Mouse (Mus musculus) MEL (cell line): ENCODE data around the gene Enox1. TPM values are rescaled to one million over a fixed set of nuclear protein-coding genes. Genes with fewer than 3 reads are reported as not detected.

Experiments used
- DNase-seq: peaks from one replicate; pipeline ENCODE4 v3.0.0; 2011; ENCODE audit warnings: low read depth, low spot score
- H3K27ac ChIP-seq: 2 replicates; pipeline ENCODE4 v1.5.1; 2012; ENCODE audit warnings: low read depth, mild to moderate bottlenecking, control low read depth, low read length, moderate library complexity; ENCODE audit not compliant: control insufficient read depth
- H3K27me3 ChIP-seq, 2 experiments: fragments of 150-350 bp in 1 of 2; sonication (generic) in 1 of 2; 2 replicates each; pipeline ENCODE4 v1.6.1; 2012; ENCODE audit warnings: low read length in 2 of 2, mild to moderate bottlenecking in 2 of 2, improper control_type of control experiment in 1 of 2, moderate library complexity in 1 of 2; ENCODE audit not compliant: insufficient read depth in 2 of 2, control insufficient read depth in 1 of 2
- H3K36me3 ChIP-seq, 2 experiments: 2 replicates each; pipeline ENCODE4 v1.6.1; 2012 to 2014; ENCODE audit warnings: low read length in 2 of 2, improper control_type of control experiment in 1 of 2, inconsistent platforms in 1 of 2, mild to moderate bottlenecking in 1 of 2; ENCODE audit not compliant: insufficient read depth in 2 of 2, control insufficient read depth in 1 of 2
- H3K4me1 ChIP-seq, 2 experiments: fragments of 150-350 bp in 1 of 2; sonication (generic) in 1 of 2; 2 replicates each; pipeline ENCODE4 v1.6.1; 2012; ENCODE audit warnings: low read length in 2 of 2, improper control_type of control experiment in 1 of 2, mild to moderate bottlenecking in 1 of 2; ENCODE audit not compliant: insufficient read depth in 2 of 2, control insufficient read depth in 1 of 2
- H3K4me3 ChIP-seq, 2 experiments: fragments of 150-350 bp in 1 of 2; sonication (generic) in 1 of 2; 2 replicates each; pipeline ENCODE4 v1.5.1; 2012; ENCODE audit warnings: low read depth in 2 of 2, low read length in 2 of 2, mild to moderate bottlenecking in 2 of 2, moderate library complexity in 2 of 2, control low read depth in 1 of 2, improper control_type of control experiment in 1 of 2; ENCODE audit not compliant: control insufficient read depth in 1 of 2, insufficient read depth in 1 of 2
- H3K79me2 ChIP-seq: 2 replicates; pipeline ENCODE4 v1.6.1; 2012; ENCODE audit warnings: mild to moderate bottlenecking, low read length, moderate library complexity; ENCODE audit not compliant: control insufficient read depth, poor library complexity, insufficient read depth
- H3K9ac ChIP-seq: 2 replicates; pipeline ENCODE4 v1.6.1; 2012; ENCODE audit warnings: low read depth, mild to moderate bottlenecking, control low read depth, low read length, moderate library complexity; ENCODE audit not compliant: control insufficient read depth, poor library complexity, severe bottlenecking
- H3K9me3 ChIP-seq: fragments of 150-350 bp; sonication (generic); replicated peaks from 2 replicates; pipeline ENCODE4 v1.6.1; 2012; ENCODE audit warnings: mild to moderate bottlenecking, low read length, improper control_type of control experiment, moderate library complexity; ENCODE audit not compliant: insufficient read depth
- BHLHE40 ChIP-seq: IDR thresholded peaks from 2 replicates; pipeline ENCODE4 v1.6.1; 2012; ENCODE audit warnings: low read depth, mild to moderate bottlenecking, inconsistent platforms, low read length, improper control_type of control experiment, borderline replicate concordance
- CHD1 ChIP-seq: IDR thresholded peaks from 2 replicates; pipeline ENCODE4 v1.6.1; 2012; ENCODE audit warnings: low read depth, mild to moderate bottlenecking, inconsistent platforms, low read length, improper control_type of control experiment
- EP300 ChIP-seq, 2 experiments: IDR thresholded peaks; 2 replicates each; pipeline ENCODE4 v1.6.1; 2011; ENCODE audit warnings: improper control_type of control experiment in 2 of 2, low read length in 2 of 2, low read depth in 1 of 2, mild to moderate bottlenecking in 1 of 2
- ETS1 ChIP-seq: IDR thresholded peaks from 2 replicates; pipeline ENCODE4 v1.6.1; 2012; ENCODE audit warnings: low read depth, mild to moderate bottlenecking, inconsistent platforms, low read length, improper control_type of control experiment, moderate library complexity
- GABPA ChIP-seq: IDR thresholded peaks from 2 replicates; pipeline ENCODE4 v1.6.1; 2012; ENCODE audit warnings: low read depth, mild to moderate bottlenecking, inconsistent platforms, low read length, improper control_type of control experiment, moderate library complexity
- GATA1 ChIP-seq: IDR thresholded peaks from 2 replicates; pipeline ENCODE4 v1.6.1; 2011; ENCODE audit warnings: low read depth, low read length, improper control_type of control experiment
- KAT2A ChIP-seq: conservative IDR thresholded peaks from 2 replicates; pipeline ENCODE4 v1.6.1; 2012; ENCODE audit warnings: low read depth, low read length, improper control_type of control experiment, inconsistent platforms
- MAFK ChIP-seq: IDR thresholded peaks from 2 replicates; pipeline ENCODE4 v1.6.1; 2011; ENCODE audit warnings: low read depth, mild to moderate bottlenecking, low read length, improper control_type of control experiment, borderline replicate concordance
- MAX ChIP-seq: IDR thresholded peaks from 2 replicates; pipeline ENCODE4 v1.6.1; 2011; ENCODE audit warnings: low read length, improper control_type of control experiment
- MEF2A ChIP-seq: IDR thresholded peaks from 2 replicates; pipeline ENCODE4 v1.6.1; 2014; ENCODE audit warnings: low read depth, mild to moderate bottlenecking, inconsistent platforms, low read length, improper control_type of control experiment; ENCODE audit not compliant: poor library complexity, insufficient replicate concordance, severe bottlenecking; ENCODE audit errors: extremely low read depth
- MXI1 ChIP-seq: IDR thresholded peaks from 2 replicates; pipeline ENCODE4 v1.6.1; 2011; ENCODE audit warnings: mild to moderate bottlenecking, low read depth, low read length, improper control_type of control experiment
- MYC ChIP-seq: IDR thresholded peaks from 2 replicates; pipeline ENCODE4 v1.6.1; 2011; ENCODE audit warnings: low read depth, mild to moderate bottlenecking, low read length, improper control_type of control experiment, moderate library complexity
- NELFE ChIP-seq: IDR thresholded peaks from 2 replicates; pipeline ENCODE4 v1.6.1; 2011; ENCODE audit warnings: low read depth, low read length, improper control_type of control experiment
- NRF1 ChIP-seq: IDR thresholded peaks from 2 replicates; pipeline ENCODE4 v1.6.1; 2014; ENCODE audit warnings: low read depth, mild to moderate bottlenecking, inconsistent platforms, low read length, improper control_type of control experiment, moderate library complexity; ENCODE audit not compliant: poor library complexity, insufficient read depth, severe bottlenecking
- RAD21 ChIP-seq: IDR thresholded peaks from 2 replicates; pipeline ENCODE4 v1.6.1; 2011; ENCODE audit warnings: mild to moderate bottlenecking, low read depth, low read length, improper control_type of control experiment
- RCOR1 ChIP-seq: IDR thresholded peaks from 2 replicates; pipeline ENCODE4 v1.6.1; 2012; ENCODE audit warnings: low read depth, mild to moderate bottlenecking, inconsistent platforms, low read length, improper control_type of control experiment
- SIN3A ChIP-seq: IDR thresholded peaks from 2 replicates; pipeline ENCODE4 v1.6.1; 2012; ENCODE audit warnings: low read length, improper control_type of control experiment, inconsistent platforms
- TAL1 ChIP-seq: IDR thresholded peaks from 2 replicates; pipeline ENCODE4 v1.6.1; 2012; ENCODE audit warnings: mild to moderate bottlenecking, inconsistent platforms, low read length, moderate library complexity, mixed read lengths
- TBP ChIP-seq: IDR thresholded peaks from 2 replicates; pipeline ENCODE4 v1.8.0; 2011; ENCODE audit warnings: low read depth, low read length, improper control_type of control experiment
- TCF12 ChIP-seq: IDR thresholded peaks from 2 replicates; pipeline ENCODE4 v1.6.1; 2014; ENCODE audit warnings: low read depth, mild to moderate bottlenecking, inconsistent platforms, low read length, improper control_type of control experiment, moderate library complexity
- UBTF ChIP-seq: IDR thresholded peaks from 2 replicates; pipeline ENCODE4 v1.6.1; 2012; ENCODE audit warnings: low read depth, mild to moderate bottlenecking, inconsistent platforms, low read length, improper control_type of control experiment, moderate library complexity, borderline replicate concordance; ENCODE audit not compliant: insufficient read depth
- USF2 ChIP-seq, 2 experiments: IDR thresholded peaks; 2 replicates each; pipeline ENCODE4 v1.6.1; 2011 to 2012; ENCODE audit warnings: improper control_type of control experiment in 2 of 2, low read length in 2 of 2, borderline replicate concordance in 1 of 2, inconsistent platforms in 1 of 2, low read depth in 1 of 2, mild to moderate bottlenecking in 1 of 2; ENCODE audit not compliant: insufficient read depth in 1 of 2
- ZC3H11A ChIP-seq: IDR thresholded peaks from 2 replicates; pipeline ENCODE4 v1.6.1; 2012; ENCODE audit warnings: low read depth, mild to moderate bottlenecking, inconsistent platforms, low read length, improper control_type of control experiment
- ZKSCAN1 ChIP-seq: IDR thresholded peaks from 2 replicates; pipeline ENCODE4 v1.6.1; 2012; ENCODE audit warnings: low read depth, mild to moderate bottlenecking, inconsistent platforms, low read length, improper control_type of control experiment, moderate library complexity
- ZNF384 ChIP-seq: IDR thresholded peaks from 2 replicates; pipeline ENCODE4 v1.6.1; 2012; ENCODE audit warnings: low read depth, mild to moderate bottlenecking, inconsistent platforms, low read length, improper control_type of control experiment
- polyA plus RNA-seq, 2 experiments: library from polyadenylated mRNA; stranded (reverse) in 1 of 2; unstranded in 1 of 2; fragments of >175 nt in 1 of 2; fragments of >200 nt in 1 of 2; gene quantifications; 2 replicates each; pipeline versions ENCODE4 v1.2.1 to v1.2.4; 2012; ENCODE audit warnings: low replicate concordance in 2 of 2, low read depth in 1 of 2; ENCODE audit not compliant: insufficient read length in 2 of 2, insufficient read depth in 1 of 2, missing spikeins in 1 of 2
- total RNA-seq: library from RNA; depleted of rRNA; stranded (reverse); fragments of 300-350 nt; gene quantifications from 2 replicates; pipeline ENCODE4 v1.2.3, GENCODE M21; 2012

Enox1 gene
- total and polyA plus RNA-seq, 3 experiments: not detected

DNA sequence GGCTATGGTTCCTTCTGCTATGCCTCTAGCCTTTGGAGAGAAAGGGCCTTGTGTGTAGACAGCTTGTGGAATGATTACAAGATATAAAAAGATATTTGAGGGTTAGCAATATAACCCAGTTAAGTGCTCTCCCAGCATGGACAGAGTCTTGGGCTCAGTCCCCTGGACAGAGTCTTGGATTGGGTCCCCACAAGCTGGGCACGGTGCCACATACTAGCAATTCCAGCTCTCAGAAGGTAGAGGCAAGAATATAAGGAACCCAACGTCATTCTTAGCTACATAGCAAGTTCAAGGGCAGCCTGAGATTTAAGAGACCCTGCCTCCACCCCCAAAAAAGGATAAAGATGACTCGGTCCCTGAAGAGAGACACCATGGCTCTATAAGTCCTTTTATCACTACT, 581.5 kb downstream of the Enox1 start:
- Histone ChIP-seq H3K4me3 (no peak overlapping the region), H3K4me1 (no peaks in the 10 kb centered on the region), H3K9ac (no peak overlapping the region), H3K27me3 (no peaks in the 10 kb centered on the region), H3K79me2 (no peaks in the 10 kb centered on the region), H3K27ac (no peak overlapping the region), H3K36me3 (no peaks in the 10 kb centered on the region), H3K9me3 (no peaks in the 10 kb centered on the region)
- no peak for DNase-seq
- TF ChIP-seq KAT2A: no peak
- no peak for TF ChIP-seq ZNF384
- TF ChIP-seq GABPA: no peak
- no peak for TF ChIP-seq MAX

DNA sequence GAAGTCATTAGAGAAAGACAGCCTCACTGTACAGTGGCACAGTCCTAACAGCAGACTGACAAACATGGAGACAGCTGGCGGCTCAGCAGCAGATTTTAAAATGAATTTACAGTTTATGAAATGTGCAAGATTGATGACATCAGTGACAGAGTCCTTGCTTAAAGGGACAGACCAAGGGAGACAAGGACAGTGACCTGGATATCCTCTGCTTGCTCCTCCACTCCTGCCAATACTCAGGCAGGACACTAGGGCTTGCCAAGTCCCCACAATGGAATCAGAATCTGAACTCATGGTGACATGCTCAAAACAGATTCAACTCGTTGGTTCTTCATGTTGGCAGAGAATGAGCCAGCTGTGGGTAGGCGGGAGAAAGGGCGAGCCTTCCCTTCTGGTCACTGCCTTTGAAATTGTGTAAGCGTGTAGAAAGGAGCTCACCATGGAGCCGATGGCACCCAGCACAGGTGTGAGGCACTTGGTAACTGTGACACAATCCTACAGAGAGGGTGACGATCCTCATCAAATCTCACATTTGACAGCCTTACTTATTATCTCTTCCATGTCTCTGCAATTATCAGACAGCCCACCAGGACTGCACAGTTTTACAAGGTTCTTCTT, 582.3 kb downstream of the Enox1 start:
- no peaks in the 10 kb centered on the region for H3K27me3 ChIP-seq
- H3K9ac ChIP-seq: no peak overlapping the region
- DNase-seq: no peak

DNA sequence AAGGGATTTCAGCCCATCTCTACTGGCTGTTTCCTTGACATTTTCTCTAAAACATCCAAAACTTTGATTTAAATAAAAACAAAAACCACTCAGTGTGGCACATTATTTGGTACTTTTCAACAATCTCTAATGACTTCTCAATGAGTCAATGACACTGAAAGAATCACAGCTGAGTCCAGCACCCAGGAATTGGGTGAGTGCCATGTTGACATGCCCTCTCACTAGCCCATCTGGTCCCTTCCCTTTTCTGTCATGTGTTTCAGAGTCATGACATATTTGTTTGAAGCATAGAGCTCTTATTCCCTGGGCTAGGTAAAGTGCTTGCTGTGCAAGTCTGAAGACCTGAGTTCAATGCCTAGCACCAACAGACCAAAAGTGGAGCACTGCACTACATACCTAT, 582.8 kb downstream of the Enox1 start:
- no peaks in the 10 kb centered on the region for H3K79me2 ChIP-seq
- no peaks in the 10 kb centered on the region for H3K27me3 ChIP-seq
- no peak for TF ChIP-seq MEF2A
- no peak for TF ChIP-seq NRF1
- no peak for TF ChIP-seq TAL1
- no peak for TF ChIP-seq TBP
- no peak for TF ChIP-seq ZC3H11A
- TF ChIP-seq SIN3A: no peak
- TF ChIP-seq GATA1: no peak
- TF ChIP-seq UBTF: no peak
- TF ChIP-seq RAD21: no peak
- TF ChIP-seq ZNF384: no peak
- no peak for TF ChIP-seq MYC
- no peak for TF ChIP-seq RCOR1
- TF ChIP-seq GABPA: no peak
- TF ChIP-seq ZKSCAN1: no peak
- no peak for TF ChIP-seq MAX
- no peak for TF ChIP-seq ETS1
- TF ChIP-seq BHLHE40: no peak
- TF ChIP-seq, all 39 proteins: peak for 0

More for the DNA sequence above, 582.3 kb downstream of the Enox1 start:
- H3K4me3 ChIP-seq: no peak overlapping the region
- no peaks in the 10 kb centered on the region for H3K79me2 ChIP-seq
- no peak overlapping the region for H3K27ac ChIP-seq
- no peaks in the 10 kb centered on the region for H3K9me3 ChIP-seq
- no peaks in the 10 kb centered on the region for H3K4me1 ChIP-seq
- TF ChIP-seq NRF1 (no peak), TAL1 (no peak), MXI1 (no peak), EP300 (IDR thresholded peaks at IDR 0.05; ENCODE audit: low read depth in 1 of 2, low read length in 2 of 2) (no peak), MAFK (no peak), NELFE (no peak), USF2 (IDR thresholded peaks at IDR 0.05; ENCODE audit: borderline replicate concordance in 1 of 2, insufficient read depth in 1 of 2, low read depth in 1 of 2, low read length in 2 of 2) (no peak), CHD1 (no peak), TCF12 (no peak), BHLHE40 (no peak), ZNF384 (no peak), SIN3A (no peak)
- TF ChIP-seq, all 39 proteins: peak for 0
- no peaks in the 10 kb centered on the region for H3K36me3 ChIP-seq

More for the DNA sequence above, 582.8 kb downstream of the Enox1 start:
- H3K9ac ChIP-seq: no peak overlapping the region
- H3K27ac ChIP-seq: no peak overlapping the region
- DNase-seq: no peak
- no peaks in the 10 kb centered on the region for H3K4me1 ChIP-seq
- H3K36me3 ChIP-seq: no peaks in the 10 kb centered on the region
- no peaks in the 10 kb centered on the region for H3K9me3 ChIP-seq
- no peak overlapping the region for H3K4me3 ChIP-seq
